Mouse (Mus musculus): ENCODE measurements around the gene Emilin2. TPM values are rescaled to one million over a fixed set of nuclear protein-coding genes. Genes with fewer than 3 reads are reported as not detected.

Emilin2 gene
- polyA plus RNA-seq, 1 experiment from 2014 or later, result 1.4 TPM

GRCm38 (mm10) chr17:71251601-71252001 lies 60.2 kb downstream of the Emilin2 start:
- H3K9me3 ChIP-seq (ENCODE audit: control insufficient read depth, low read length), result no peaks in the 10 kb centered on the region
- no peak; the same call in 1 of the 2 replicates for ATAC-seq (ENCODE audit: low FRiP score, low TSS enrichment)
- H3K4me3 ChIP-seq (ENCODE audit: low read depth, low read length), result no peak overlapping the region
- no peaks in the 10 kb centered on the region for H3K27me3 ChIP-seq (ENCODE audit: control insufficient read depth, insufficient read depth, low read length)
- WGBS, result 56% methylated on average over 6 of the region's 6 CpGs
- H3K4me2 ChIP-seq (replicated peaks; ENCODE audit: low read depth), result no peak overlapping the region
- no peaks in the 10 kb centered on the region; the same call in 1 of the 2 replicates for H3K4me1 ChIP-seq (replicated peaks; ENCODE audit: control insufficient read depth, insufficient read depth)
- DNase-seq (ENCODE audit: low spot score), result no peak
- no peak for TF ChIP-seq CTCF (IDR thresholded peaks at IDR 0.05; ENCODE audit: low read depth)
- no peak for TF ChIP-seq EP300 (optimal IDR thresholded peaks at IDR 0.05)
- peak overlapping the region; percentile 35; the same call in 1 of the 2 replicates for H3K27ac ChIP-seq (replicated peaks)
- H3K9ac ChIP-seq (ENCODE audit: low read length), result no peak overlapping the region
- H3K36me3 ChIP-seq (ENCODE audit: control insufficient read depth, insufficient read depth, low read length), result peaks cover 12% of the 10 kb centered on the region

- no peak for TF ChIP-seq CTCF (IDR thresholded peaks at IDR 0.05; ENCODE audit: low read depth)
- TF ChIP-seq EP300 (optimal IDR thresholded peaks at IDR 0.05), result no peak
- no peak overlapping the region for H3K9ac ChIP-seq (ENCODE audit: low read length)
- 69% methylated on average over 16 of the region's 16 CpGs for WGBS
- H3K4me2 ChIP-seq (replicated peaks; ENCODE audit: low read depth), result no peak overlapping the region
- H3K36me3 ChIP-seq (ENCODE audit: control insufficient read depth, insufficient read depth, low read length), result peaks cover 16% of the 10 kb centered on the region
- no peaks in the 10 kb centered on the region for H3K9me3 ChIP-seq (ENCODE audit: control insufficient read depth, low read length)
- ATAC-seq (ENCODE audit: low FRiP score, low TSS enrichment) (peak; percentile 58), DNase-seq (ENCODE audit: low spot score) (no peak)
- H3K4me1 ChIP-seq (replicated peaks; ENCODE audit: control insufficient read depth, insufficient read depth), result no peaks in the 10 kb centered on the region; the same call in 1 of the 2 replicates
- no peak overlapping the region for H3K4me3 ChIP-seq (ENCODE audit: low read depth, low read length)
- peak overlapping the region; percentile 35; the same call in 1 of the 2 replicates for H3K27ac ChIP-seq (replicated peaks)
- H3K27me3 ChIP-seq (ENCODE audit: control insufficient read depth, insufficient read depth, low read length), result no peaks in the 10 kb centered on the region
These were observed 60.8 kb downstream of the Emilin2 start for GRCm38 (mm10) chr17:71250819-71251600.

GRCm38 (mm10) chr17:71250046-71250445 lies 61.7 kb downstream of the Emilin2 start:
- Histone ChIP-seq H3K9ac (ENCODE audit: low read length) (no peak overlapping the region), H3K9me3 (ENCODE audit: control insufficient read depth, low read length) (no peaks in the 10 kb centered on the region), H3K4me3 (ENCODE audit: low read depth, low read length) (no peak overlapping the region), H3K36me3 (ENCODE audit: control insufficient read depth, insufficient read depth, low read length) (peaks cover 17% of the 10 kb centered on the region), H3K4me1 (replicated peaks; ENCODE audit: control insufficient read depth, insufficient read depth) (no peaks in the 10 kb centered on the region; the same call in 1 of the 2 replicates), H3K27me3 (ENCODE audit: control insufficient read depth, insufficient read depth, low read length) (no peaks in the 10 kb centered on the region), H3K4me2 (replicated peaks; ENCODE audit: low read depth) (no peak overlapping the region), H3K27ac (replicated peaks) (no peak overlapping the region)
- DNase-seq (ENCODE audit: low spot score), result no peak
- TF ChIP-seq EP300 (optimal IDR thresholded peaks at IDR 0.05) (no peak), CTCF (IDR thresholded peaks at IDR 0.05; ENCODE audit: low read depth) (no peak)
- 67% methylated on average over 2 of the region's 2 CpGs for WGBS
- ATAC-seq (ENCODE audit: low FRiP score, low TSS enrichment), result no peak

- DNase-seq (ENCODE audit: low spot score) (no peak), ATAC-seq (ENCODE audit: low FRiP score, low TSS enrichment) (no peak)
- Histone ChIP-seq H3K9ac (ENCODE audit: low read length) (no peak overlapping the region), H3K9me3 (ENCODE audit: control insufficient read depth, low read length) (no peaks in the 10 kb centered on the region), H3K4me2 (replicated peaks; ENCODE audit: low read depth) (no peak overlapping the region), H3K4me1 (replicated peaks; ENCODE audit: control insufficient read depth, insufficient read depth) (no peaks in the 10 kb centered on the region; the same call in 1 of the 2 replicates), H3K27me3 (ENCODE audit: control insufficient read depth, insufficient read depth, low read length) (no peaks in the 10 kb centered on the region), H3K27ac (replicated peaks) (no peak overlapping the region), H3K36me3 (ENCODE audit: control insufficient read depth, insufficient read depth, low read length) (peaks cover 25% of the 10 kb centered on the region), H3K4me3 (ENCODE audit: low read depth, low read length) (no peak overlapping the region)
- TF ChIP-seq EP300 (optimal IDR thresholded peaks at IDR 0.05) (no peak), CTCF (IDR thresholded peaks at IDR 0.05; ENCODE audit: low read depth) (no peak)
- 91% methylated on average over 6 of the region's 6 CpGs for WGBS
These were observed 62.8 kb downstream of the Emilin2 start for GRCm38 (mm10) chr17:71248963-71249362.

GRCm38 (mm10) chr17:71246022-71246421 lies 65.8 kb downstream of the Emilin2 start:
- TF ChIP-seq EP300 (optimal IDR thresholded peaks at IDR 0.05) (no peak), CTCF (IDR thresholded peaks at IDR 0.05; ENCODE audit: low read depth) (no peak)
- WGBS, result 93% methylated on average over 4 of the region's 4 CpGs
- no peaks in the 10 kb centered on the region for H3K9me3 ChIP-seq (ENCODE audit: control insufficient read depth, low read length)
- peaks cover 41% of the 10 kb centered on the region for H3K36me3 ChIP-seq (ENCODE audit: control insufficient read depth, insufficient read depth, low read length)
- DNase-seq (ENCODE audit: low spot score) (no peak), ATAC-seq (ENCODE audit: low FRiP score, low TSS enrichment) (no peak)
- no peak overlapping the region for H3K4me3 ChIP-seq (ENCODE audit: low read depth, low read length)
- H3K27ac ChIP-seq (replicated peaks), result no peak overlapping the region
- no peak overlapping the region for H3K9ac ChIP-seq (ENCODE audit: low read length)
- H3K4me2 ChIP-seq (replicated peaks; ENCODE audit: low read depth), result no peak overlapping the region
- H3K4me1 ChIP-seq (replicated peaks; ENCODE audit: control insufficient read depth, insufficient read depth), result no peaks in the 10 kb centered on the region; the same call in 1 of the 2 replicates
- H3K27me3 ChIP-seq (ENCODE audit: control insufficient read depth, insufficient read depth, low read length), result no peaks in the 10 kb centered on the region

- Histone ChIP-seq H3K27ac (replicated peaks) (no peak overlapping the region), H3K36me3 (ENCODE audit: control insufficient read depth, insufficient read depth, low read length) (peaks cover 42% of the 10 kb centered on the region), H3K4me3 (ENCODE audit: low read depth, low read length) (no peak overlapping the region), H3K27me3 (ENCODE audit: control insufficient read depth, insufficient read depth, low read length) (no peaks in the 10 kb centered on the region), H3K4me2 (replicated peaks; ENCODE audit: low read depth) (no peak overlapping the region), H3K9me3 (ENCODE audit: control insufficient read depth, low read length) (no peaks in the 10 kb centered on the region), H3K4me1 (replicated peaks; ENCODE audit: control insufficient read depth, insufficient read depth) (no peaks in the 10 kb centered on the region), H3K9ac (ENCODE audit: low read length) (no peak overlapping the region)
- ATAC-seq (ENCODE audit: low FRiP score, low TSS enrichment) (no peak), DNase-seq (ENCODE audit: low spot score) (no peak)
- no peak for TF ChIP-seq CTCF (IDR thresholded peaks at IDR 0.05; ENCODE audit: low read depth)
- no peak for TF ChIP-seq EP300 (optimal IDR thresholded peaks at IDR 0.05)
- 97% methylated on average over 15 of the region's 15 CpGs for WGBS
These were observed 66.6 kb downstream of the Emilin2 start for GRCm38 (mm10) chr17:71245133-71245532.
